Mouse (Mus musculus): ENCODE results near the gene Snx30.
"Not testable (repeated sequence)": the region's sequence is repeated elsewhere in the genome, so short reads cannot be mapped to it uniquely, and the experiment has no call there.

The Snx30 gene

DNA sequence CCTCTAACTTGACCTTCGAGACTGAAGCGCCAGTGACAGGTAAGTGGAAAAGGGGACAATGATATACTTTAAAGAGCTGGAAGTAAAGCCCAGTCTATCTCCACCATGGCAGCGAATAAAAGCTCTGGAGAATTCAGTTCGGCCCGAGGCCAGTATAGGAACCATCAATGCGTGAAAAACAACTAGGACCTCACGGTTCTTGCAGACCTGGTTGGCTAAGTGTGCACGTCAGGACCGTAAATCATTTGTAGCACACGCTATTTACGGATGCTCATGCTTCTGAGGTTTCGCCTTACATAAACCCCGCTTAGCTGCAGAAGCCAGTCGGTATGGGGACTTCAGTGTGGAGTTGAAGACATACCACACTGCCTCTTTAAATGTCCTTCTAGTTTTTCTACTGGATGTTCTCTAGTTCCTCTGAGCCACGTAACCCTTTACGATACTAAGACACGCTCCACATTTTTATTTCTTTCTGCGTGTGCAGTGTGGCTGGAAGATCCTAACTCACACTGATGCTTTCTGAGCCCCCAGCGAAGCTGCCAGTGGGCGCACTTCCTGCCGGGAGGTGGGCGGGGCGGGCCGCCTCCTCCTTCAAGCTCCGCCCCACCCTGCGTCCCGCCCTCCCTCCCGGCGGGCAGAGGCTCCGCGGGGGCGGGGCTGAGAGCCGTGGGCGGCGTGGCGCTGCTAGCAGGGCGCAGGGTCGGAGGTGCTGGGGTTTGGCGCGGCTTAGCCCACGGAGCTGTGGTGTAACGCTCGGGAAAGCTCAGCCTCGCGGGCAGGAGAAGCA is at the start of gene Snx30:
Gene Snx30 (plus strand): TSS at position 660 of the 787 bp plus-strand sequence.
- peak; percentile 84 for DNase-seq (ENCODE audit: low read depth, low spot score)

DNA sequence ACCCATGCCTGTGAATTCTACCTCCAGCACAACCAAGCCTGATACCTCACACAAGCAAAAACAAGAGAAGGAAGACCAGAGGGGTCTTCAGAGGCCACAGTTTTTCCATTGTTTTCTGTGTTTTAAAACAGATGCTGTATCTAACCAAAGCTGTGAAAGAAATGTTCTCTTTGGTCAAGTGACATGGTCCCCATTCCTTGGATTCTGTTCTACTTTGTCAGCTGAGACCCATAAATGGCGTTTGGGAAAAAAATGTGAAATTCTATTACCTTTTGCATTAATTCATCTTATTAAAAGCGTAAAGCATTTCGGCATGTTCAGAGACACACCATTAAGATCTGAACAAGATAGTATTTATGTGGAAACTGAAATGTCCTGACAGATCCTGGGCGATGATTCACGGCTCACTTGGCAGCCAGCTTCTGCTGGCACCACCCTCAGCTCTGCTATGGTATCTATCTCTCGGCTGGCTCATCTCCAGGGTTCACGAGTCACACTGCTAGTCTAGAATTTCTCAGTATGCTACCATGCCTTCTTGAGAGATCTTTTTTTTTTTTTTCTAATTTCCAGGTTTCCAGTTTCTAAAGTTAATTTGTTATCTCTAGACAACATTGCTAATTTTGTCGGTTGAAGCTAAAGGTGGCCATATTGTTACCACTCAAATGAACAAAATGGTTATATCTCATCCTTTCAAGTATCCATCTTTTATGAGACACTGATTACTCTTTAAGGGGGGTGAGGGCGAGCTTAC is 49.1 kb upstream of the Snx30 start:
- no peak for DNase-seq (ENCODE audit: low read depth, low spot score)

- no peak for DNase-seq (ENCODE audit: low read depth, low spot score)
Measured at GRCm38 (mm10) chr4:59757452-59758435, 47.9 kb upstream of the Snx30 start.

DNA sequence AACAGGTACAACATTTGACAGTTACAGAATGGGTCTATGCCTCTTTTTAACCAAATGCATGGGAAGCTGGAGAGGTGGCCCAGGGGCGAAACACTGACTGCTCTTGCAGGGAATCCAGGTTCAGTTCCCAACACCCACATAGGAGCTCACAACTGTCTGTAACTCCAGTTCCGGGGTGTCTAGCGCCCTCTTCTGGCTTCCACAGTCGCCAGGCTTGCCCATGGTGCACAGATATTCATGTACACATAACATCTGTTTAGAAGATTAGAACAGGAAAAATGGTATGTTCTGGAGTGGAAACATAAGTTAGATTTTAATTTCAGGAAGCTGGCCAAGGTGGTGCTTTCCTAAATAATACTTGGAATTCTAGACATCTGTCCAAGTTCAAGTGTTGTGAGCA is 45.6 kb upstream of the Snx30 start:
- DNase-seq (ENCODE audit: low read depth, low spot score): no peak

DNA sequence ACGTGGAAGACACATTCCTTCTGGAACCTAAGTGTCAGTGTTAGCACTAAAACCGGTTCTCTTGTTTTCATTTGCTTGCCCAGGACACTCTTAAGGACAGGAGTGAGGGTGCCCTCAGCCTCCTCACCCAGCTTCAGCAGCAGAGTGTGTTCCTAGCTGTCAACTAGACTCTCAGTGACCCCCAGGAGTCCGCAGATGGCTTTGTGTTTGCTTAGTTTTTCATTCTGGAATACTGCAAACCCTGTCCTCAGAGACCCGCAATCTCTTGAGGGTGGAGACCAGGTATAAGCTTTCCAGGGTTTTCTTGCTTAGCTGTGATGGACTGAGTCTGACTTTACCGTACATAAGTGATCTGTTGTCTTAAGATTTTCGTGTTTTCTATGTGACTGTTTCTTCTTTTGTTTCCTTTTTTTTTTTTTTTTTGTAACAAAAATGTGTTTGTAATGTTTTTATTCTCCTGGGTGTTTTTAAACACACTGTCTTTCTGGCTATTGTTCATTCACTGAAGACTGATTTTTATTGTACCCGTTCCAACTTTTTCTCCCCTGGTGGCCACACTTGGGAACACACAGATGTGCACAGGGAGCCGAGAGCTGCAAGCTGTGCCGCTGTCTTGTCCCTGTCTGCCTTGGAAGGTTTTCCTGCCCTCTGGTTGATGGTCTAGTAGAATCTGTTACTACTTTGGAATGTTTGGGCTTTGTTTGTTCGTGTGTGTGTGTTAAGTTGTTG is 44.8 kb upstream of the Snx30 start:
- DNase-seq (ENCODE audit: low read depth, low spot score): no peak

DNA sequence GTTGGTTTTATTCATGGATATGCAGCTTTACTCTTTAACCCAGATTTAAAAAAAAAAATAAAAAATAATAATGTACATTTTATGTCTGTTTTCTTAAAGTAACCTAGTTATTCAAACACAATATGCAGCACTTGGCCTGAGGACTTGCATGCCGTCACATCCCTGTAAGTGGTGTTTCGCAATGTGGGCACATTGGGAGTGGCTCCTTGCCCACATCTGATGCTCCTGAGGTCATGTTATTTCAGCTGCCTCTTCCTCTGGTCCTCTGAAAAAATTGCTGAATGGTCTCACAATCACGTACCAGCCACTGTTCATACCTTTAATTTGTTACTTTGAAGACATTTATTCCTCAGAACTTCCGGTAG is 44.3 kb upstream of the Snx30 start:
- no peak for DNase-seq (ENCODE audit: low read depth, low spot score)

DNA sequence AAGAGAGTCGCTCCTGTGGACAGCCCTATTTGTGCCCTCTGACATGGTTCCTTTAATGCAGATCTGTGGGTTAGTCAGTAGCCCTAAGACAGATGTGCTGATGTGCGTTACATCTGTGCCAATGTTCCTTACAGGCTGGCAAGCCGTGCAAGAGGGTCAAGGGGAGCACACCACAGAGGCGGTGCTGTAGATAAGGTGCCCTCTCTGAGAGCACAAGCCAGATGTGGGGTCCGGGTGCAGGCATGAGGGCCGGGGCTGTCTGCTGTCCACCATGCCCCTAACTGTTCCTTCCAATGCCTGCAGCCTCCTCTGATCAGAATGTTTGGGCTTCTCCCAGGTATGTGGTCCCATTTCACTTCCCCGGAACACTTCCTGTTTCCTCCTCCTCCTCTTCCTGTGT is 40.7 kb upstream of the Snx30 start:
- DNase-seq (ENCODE audit: low read depth, low spot score): no peak

DNA sequence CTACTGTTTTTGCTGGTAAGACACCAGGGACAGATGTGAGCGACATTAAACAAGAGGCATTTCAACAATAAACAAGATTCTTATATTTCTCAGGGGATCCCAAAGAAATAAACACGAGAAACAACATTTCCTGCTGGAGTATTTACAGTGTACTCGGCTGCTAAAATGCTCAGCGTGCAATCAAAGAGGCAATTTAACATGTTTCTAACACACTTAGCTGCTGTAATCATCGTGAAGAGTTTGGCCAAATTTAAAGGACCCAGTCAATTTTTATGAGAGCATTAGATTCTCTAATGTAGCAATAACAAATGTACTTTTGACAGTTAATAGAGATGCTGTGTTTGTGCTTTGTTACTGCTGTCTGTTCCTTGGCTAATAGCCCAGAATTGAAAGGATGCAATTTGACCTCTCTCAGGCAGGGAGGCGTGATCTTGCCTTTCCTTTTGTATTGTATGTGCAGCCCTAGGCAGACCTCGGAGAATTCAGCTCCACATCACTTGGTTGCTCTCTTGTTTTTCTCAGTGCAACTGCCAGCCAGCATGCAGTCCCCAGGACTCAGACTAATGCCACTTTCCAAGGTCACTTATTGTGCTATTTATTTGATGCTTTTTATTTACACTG is 40.1 kb upstream of the Snx30 start:
- DNase-seq (ENCODE audit: low read depth, low spot score): no peak

DNA sequence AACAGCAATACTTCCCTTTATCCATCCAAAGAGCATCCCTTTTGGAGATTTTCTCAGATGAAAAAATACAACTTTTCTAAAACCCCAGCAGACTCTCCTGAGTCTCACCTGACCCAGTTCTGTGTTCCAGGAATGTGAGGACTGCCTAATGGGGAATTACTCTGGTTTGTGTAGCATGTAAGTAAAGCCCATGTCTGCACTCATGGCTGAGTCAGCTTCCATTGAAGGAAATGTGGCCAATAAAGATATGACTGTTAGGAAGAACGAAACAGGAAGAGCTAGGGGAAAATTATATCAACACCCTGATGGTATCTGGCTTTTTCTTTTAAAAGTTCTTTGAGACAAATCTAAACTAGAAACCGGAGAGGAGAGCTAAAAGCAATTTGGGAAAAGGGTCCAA is 37.9 kb upstream of the Snx30 start:
- DNase-seq (ENCODE audit: low read depth, low spot score): no peak

DNA sequence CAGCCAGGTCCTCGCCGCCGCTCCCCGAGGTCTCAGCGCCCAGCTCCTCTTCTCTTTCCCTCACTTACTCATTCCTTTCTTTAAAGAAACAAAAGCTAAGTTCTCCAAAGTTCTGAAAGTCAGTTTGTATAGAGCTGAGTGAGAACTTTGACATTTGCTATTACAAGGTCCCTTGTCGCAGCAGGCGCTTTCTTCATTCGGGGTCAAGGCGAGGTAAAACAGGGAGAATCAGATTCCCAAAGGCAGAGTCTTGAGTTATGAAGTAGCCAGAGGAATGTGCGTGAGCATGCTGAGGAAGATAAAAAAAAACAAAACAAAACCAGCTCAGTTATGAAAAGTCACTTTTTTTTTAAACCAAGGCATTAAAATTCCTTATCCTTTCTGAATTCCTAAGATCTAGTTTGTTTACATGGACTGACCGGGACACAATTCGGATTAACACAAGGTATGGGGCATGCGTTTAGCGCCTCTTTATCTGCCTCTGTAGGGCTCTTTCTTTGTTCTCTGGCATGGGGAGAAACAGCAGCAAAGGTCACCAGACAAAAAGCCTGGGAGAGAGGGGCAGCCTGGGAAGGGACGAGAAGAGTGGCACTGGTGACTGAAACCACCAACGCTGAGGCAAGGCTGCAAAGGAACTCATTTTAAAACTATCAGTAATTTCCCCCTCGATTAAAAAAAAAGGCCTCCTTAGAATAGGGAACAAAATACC is 33.3 kb upstream of the Snx30 start:
- DNase-seq (ENCODE audit: low read depth, low spot score): no peak

DNA sequence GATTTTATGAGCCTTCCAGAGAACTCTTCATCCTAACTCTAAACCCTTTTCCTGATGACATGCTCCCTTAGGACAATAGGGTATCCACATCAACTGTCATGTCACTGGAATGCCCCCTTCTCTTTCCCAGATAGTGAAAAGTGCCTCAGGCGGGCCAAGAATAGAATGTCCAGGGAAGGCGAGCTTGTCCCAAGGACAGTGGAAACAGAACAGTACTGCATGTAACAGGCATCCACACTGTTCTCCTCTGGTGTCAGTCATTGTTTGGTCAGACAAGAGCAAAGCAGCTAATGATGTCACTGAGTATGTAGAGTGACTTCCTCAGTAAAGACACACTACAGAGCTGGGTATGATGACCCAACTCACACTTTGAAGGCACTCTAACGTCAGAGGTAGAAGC is 27.8 kb upstream of the Snx30 start:
- DNase-seq (ENCODE audit: low read depth, low spot score): no peak

DNA sequence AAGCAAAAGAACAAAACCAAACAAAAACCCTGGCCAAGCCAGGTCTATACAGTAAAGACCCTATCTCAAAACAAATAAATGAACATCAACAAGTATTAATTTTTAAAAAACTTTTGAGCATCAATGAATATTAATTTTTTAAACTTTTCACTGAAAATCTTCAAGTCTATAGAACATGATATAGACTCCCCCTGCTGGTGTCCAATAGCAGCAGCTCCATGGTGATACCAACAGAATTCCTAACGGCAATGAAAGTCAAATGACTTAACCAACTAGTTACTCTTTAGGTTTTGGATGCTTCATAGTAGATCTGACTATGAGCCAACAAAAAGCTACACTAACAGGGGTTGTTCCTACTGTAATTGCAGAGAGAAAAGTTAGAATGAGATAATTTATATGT is 25.1 kb upstream of the Snx30 start:
- no peak for DNase-seq (ENCODE audit: low read depth, low spot score)

DNA sequence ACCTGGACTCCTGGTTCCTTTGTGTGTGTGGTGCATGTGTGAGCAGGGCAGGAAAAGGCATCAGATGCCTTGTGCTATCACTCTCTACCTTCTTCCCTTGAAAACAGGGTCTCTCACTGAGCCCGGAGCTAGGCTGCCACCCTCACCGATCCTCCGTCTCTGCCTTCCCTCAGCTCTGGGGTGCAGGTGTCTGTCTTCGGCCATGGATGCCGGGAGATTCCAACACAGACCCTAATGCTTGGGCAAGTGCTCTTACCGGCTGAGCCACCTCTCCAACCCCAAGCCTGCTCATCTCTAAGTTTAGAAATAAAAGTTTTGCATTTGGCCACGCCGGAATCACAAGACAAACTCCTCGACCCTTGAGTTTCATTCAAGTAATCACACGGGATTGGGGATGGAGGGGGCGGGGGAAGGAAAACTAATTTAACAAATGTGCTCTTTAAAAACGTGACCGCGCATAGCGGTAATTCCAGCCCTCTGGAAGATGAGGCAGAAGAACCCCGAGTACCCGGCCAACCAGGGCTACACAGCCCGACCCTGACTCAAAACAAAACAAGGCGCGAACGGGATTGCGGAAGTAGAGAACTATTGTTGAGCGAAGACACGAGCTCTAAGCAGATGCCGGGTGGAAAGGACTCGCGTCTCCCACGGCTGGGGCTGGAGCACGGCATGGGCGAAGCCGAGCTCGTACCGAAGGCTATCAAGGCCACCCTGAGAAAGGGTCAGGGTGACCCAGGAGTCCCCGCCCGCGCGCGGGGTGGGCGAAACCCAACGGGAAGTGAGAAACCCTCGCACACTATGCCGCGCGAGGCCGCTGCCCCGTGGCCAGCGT is 22.6 kb upstream of the Snx30 start:
- DNase-seq (ENCODE audit: low read depth, low spot score): no peak

GRCm38 (mm10) chr4:59783685-59784279 is 21.9 kb upstream of the Snx30 start:
- peak; percentile 96 for DNase-seq (ENCODE audit: low read depth, low spot score)

GRCm38 (mm10) chr4:59785412-59785811 is 20.2 kb upstream of the Snx30 start:
- no peak for DNase-seq (ENCODE audit: low read depth, low spot score)

- peak; percentile 58 for DNase-seq (ENCODE audit: low read depth, low spot score)
Measured at GRCm38 (mm10) chr4:59786661-59787060, 19.0 kb upstream of the Snx30 start.

DNA sequence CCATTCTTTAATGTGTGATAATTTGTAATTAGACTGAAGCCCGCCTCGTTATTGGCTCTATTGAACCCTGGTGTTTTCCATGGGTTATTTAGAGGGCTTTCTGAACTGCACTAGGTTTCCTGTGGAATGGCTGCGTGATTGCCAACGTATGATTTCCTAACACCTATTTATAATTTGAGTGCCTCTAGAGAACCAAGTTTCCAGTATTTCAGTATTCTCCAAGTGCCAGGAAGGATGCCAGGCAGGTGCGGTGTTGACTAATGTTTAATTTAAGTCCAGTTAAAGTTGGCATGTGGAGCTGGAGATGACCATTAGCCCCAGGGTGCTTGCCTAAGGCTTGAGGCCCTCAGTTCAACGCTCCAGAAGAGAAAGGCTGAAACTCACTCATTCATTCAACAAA is 18.5 kb upstream of the Snx30 start:
- no peak for DNase-seq (ENCODE audit: low read depth, low spot score)

DNA sequence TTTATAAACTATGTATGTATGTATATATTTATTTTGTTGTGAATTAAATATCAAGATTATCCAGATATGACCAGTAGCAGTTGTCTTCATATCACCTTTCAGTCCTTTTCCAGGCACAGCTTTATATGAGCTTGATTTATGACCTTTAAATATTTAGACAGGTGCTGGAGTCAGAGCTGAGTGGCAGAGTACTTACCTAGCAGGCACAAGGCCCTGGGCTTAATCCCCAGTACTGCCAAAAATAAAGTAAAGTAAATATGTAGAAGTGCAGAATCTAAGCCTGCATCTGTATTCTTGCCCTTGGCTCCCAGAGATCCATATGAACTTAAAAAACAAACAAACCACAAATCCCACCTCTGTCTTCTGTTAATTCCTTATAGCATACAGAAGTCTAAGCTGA is 16.6 kb upstream of the Snx30 start:
- no peak for DNase-seq (ENCODE audit: low read depth, low spot score)

GRCm38 (mm10) chr4:59793626-59794025 is 12.0 kb upstream of the Snx30 start:
- DNase-seq (ENCODE audit: low read depth, low spot score): not testable (repeated sequence)

Measured in embryo, embryonic 11.5 days (tissue).